Mouse (Mus musculus): ENCODE measurements around the gene Agrn. TPM values are rescaled to one million over a fixed set of nuclear protein-coding genes. Genes with fewer than 3 reads are reported as not detected.

Agrn gene
- 14.3 TPM for polyA plus RNA-seq (2015; fragmentation: Illumina TruSeq; extraction: RNeasy Lipid Tissue Mini Kit (QIAGEN cat#74804); ENCODE audit: insufficient read depth, low replicate concordance)

DNA sequence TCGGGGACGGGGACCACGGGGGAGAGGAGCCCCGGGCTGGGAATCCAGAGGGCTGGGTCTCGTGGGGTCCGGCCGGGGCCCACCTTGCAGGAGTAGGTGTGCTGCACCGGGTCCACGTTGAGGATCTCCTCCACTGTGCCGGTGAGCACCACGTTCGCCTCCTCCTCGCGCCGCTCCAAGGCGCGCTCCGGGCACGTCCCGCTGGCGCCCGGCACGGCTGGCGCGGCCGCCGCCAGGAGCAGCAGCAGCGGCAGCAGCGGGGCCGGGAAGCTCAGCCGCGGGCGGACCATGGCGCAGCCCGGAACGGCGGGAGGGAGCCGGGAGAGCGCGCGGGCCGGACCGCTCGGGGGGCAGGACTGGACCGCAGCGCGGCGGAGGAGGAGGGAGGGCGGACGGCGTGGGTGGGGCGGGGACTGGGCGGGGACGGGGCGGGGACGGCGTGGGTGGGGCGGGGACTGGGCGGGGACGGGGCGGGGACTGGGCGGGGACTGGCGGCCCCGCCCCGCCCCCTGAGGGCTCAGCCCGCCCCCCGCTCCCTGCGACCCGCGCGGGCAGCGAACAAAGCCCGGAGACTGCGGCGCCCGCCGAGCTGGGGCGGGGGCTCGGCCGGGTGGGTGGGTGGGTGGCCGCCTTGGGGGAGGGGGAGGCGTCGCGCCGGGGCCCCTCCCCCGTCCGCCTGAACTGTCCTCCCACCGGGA lies at the start of gene Agrn:
Agrn (minus strand) TSS at position 358 of the 698 bp plus-strand sequence.

DNA sequence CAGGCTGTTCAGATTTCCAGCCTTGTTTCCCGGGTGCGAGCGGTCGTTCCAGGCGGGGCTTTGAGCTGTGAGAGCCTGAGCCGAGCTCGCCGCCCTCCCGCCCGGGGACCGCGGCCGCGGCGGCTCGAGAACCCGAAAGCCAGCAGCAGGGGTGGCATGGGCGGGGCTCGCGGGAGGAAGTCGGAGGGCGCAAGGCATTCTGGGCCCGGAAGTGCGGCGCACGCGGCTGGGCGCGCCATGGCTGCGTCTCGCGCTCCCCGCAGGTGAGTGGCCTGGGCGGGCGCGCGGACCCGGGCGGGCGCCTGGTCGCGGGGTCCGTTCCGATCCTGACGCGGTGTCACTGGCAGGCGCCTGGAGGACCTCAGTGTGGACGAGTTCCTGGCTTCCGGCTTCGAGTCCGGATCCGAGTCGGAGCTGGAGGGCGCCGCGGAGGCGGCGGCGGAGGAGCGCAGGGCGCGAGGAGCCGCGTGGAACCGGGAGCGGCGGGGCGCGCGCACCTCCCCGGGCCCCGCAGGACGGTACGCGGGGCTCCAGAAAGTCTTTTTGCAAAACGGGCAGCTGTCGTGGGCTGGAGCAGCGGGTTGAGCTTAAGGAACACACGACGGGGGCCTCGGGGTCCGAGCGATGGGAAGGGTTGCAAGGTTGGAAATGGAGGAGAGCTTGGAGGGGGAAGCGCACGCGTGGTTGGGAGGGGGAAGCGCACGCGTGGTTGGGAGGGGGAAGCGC lies 38.7 kb upstream of the Agrn start, which contains the start of gene Noc2l:
Noc2l (plus strand) TSS at position 203 of the 726 bp plus-strand sequence.

DNA sequence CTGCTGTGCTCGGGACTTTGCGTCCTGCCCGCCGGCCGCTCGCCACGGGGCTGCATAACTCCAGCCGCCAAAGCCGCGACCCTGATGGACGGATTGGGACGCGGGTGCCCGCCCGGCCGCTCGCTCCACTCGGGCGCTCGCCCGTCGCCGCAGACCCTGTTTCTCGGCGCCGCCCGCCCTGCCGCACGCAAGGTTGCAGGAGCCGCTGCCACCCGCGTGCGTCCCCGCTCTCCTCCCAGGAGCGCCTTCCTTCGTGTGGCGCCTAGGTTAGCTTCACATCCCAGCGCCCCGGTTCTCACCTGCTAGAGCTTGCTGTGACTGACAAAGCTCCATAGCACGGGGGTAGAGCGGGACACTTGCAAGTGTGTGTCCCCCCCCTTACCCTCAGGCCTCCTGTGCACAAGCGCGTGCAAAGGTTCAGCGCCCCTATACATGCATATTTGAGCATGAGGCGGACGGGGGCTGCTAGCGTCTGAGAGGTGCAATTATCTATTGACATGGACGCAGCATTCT lies 37.5 kb upstream of the Agrn start, which contains the start of gene Plekhn1:
Plekhn1 (minus strand) TSS at position 157 of the 513 bp plus-strand sequence.

DNA sequence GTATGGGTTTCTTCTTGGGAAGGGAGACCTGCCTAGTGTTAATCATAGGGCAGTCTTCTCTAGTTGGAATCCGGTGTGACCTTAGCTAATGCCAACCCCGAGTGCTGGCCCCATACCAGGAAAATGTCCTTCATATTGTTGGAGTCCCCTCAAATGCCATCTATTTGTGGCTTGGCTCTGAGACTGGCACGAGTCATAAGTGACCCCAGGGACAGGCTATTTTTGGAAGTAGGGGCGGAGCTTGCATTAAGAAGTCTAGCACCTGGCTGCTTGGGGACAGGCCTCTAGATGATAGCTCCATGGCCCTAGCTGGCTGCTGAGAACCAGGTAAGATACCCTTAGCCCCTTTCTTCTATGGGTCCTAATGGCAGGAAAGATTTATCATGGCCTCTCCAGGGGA lies 18.4 kb upstream of the Agrn start, which contains the start of gene Perm1:
Perm1 (plus strand) TSS at position 220 of the 400 bp plus-strand sequence.

DNA sequence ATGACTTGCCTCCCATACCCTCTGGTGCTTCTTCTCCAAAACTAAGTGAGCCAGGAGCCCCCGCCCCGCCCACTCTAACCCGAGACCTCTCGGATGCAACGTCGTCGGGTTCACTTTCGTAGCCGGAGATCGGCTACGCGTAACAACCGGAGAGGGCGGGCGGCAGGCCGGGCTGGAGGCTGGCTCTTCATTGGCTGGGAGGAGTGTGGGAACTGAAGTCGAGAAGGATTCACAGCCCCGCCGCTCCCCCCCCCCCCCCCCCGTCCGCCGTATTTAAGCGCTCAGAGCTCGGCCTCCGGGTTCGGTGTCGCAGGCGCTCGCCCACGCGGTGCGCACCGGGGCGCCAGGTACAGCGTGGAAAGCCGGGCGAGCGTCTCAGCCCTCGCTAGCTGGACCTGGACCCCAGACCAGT lies 5.7 kb upstream of the Agrn start, which contains the start of gene AW011738:
AW011738 (plus strand) TSS at position 304 of the 412 bp plus-strand sequence.

DNA sequence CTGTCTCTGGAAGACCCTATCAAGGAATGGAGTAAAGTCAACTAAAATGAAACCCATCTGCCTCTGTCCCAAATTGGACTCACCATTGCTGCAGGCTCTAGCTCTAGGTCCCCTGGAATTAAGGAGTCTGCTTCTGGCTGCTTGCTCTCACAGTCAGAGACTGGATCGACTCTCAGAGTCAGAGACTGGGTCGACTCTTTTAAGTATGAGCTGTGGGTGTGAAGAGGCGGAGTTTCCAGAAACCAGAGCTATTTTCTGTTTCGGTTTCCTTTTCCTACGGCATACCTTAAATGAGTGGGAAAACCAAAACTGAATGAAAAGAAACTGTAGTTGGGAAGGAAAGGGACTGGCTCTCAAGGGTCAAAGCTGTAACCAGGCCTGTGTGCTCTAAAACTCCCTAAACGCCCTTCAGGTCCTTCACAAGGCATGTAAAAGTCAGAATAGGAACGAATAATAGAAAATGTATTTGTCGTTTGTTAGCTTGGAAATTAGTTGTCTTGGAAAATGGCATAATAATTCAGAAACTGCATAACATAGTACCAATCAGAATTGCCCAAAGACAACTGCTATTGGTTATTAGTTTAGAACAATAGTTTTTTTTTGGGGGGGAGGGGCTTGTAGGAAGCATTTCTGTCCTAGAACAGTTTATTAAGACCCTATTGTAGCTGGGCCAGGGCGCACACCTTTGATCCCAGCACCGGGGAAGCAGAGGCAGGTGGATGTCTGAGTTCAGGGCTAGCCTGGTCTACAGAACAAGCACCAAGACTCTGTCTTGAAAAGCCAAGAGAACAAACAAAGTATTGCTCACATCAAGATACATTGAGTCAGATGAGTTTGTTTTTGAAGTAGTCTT lies 3.6 kb upstream of the Agrn start, which contains the start of gene Isg15:
Isg15 (minus strand) TSS at position 196 of the 853 bp plus-strand sequence.

DNA sequence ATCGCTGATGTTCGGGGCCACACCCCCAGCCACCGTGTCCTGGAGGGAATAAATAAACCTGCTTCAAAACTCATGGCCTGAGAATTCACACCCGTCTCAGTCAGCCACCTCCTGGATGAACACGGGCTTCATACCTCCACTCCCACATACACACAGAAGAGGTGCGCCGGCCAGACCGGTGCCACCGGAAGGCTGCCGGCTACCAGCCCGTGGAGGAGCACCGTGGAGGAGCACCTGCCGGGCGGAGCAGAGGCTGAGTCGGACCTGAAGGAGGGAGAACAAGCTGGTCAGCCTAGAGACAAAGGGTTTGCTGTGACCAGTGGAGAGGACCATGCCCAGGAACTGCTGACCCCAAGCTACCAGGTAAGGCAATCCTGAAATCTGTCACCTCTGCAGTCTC lies 66.9 kb downstream of the Agrn start, which contains the start of gene Rnf223:
Rnf223 (plus strand) TSS at position 78 of the 400 bp plus-strand sequence.

Other genes with a start within 250 kb of the Agrn start
- 14.8 TPM for gene C1qtnf12, start 235.2 kb downstream of the Agrn start, polyA plus RNA-seq (2015; fragmentation: Illumina TruSeq; extraction: RNeasy Lipid Tissue Mini Kit (QIAGEN cat#74804); ENCODE audit: insufficient read depth, low replicate concordance)
- 4.0 TPM for gene B3galt6, start 204.8 kb downstream of the Agrn start, polyA plus RNA-seq (2015; fragmentation: Illumina TruSeq; extraction: RNeasy Lipid Tissue Mini Kit (QIAGEN cat#74804); ENCODE audit: insufficient read depth, low replicate concordance)
- gene Sdf4, start 204.6 kb downstream of the Agrn start, polyA plus RNA-seq (2015; fragmentation: Illumina TruSeq; extraction: RNeasy Lipid Tissue Mini Kit (QIAGEN cat#74804); ENCODE audit: insufficient read depth, low replicate concordance) = 176 TPM
- 11.0 TPM for gene Tnfrsf4, start 183.6 kb downstream of the Agrn start, polyA plus RNA-seq (2015; fragmentation: Illumina TruSeq; extraction: RNeasy Lipid Tissue Mini Kit (QIAGEN cat#74804); ENCODE audit: insufficient read depth, low replicate concordance)
- gene Tnfrsf18, start 171.3 kb downstream of the Agrn start, polyA plus RNA-seq (2015; fragmentation: Illumina TruSeq; extraction: RNeasy Lipid Tissue Mini Kit (QIAGEN cat#74804); ENCODE audit: insufficient read depth, low replicate concordance) = 10.7 TPM
- gene Ttll10, start 138.1 kb downstream of the Agrn start, polyA plus RNA-seq (2015; fragmentation: Illumina TruSeq; extraction: RNeasy Lipid Tissue Mini Kit (QIAGEN cat#74804); ENCODE audit: insufficient read depth, low replicate concordance) = not detected
- 42.0 TPM for gene 9430015G10Rik, start 87.5 kb downstream of the Agrn start, polyA plus RNA-seq (2015; fragmentation: Illumina TruSeq; extraction: RNeasy Lipid Tissue Mini Kit (QIAGEN cat#74804); ENCODE audit: insufficient read depth, low replicate concordance)
- gene Rnf223, start 67.0 kb downstream of the Agrn start, polyA plus RNA-seq (2015; fragmentation: Illumina TruSeq; extraction: RNeasy Lipid Tissue Mini Kit (QIAGEN cat#74804); ENCODE audit: insufficient read depth, low replicate concordance) = 0.10 TPM
- gene Isg15, start 3.3 kb upstream of the Agrn start, polyA plus RNA-seq (2015; fragmentation: Illumina TruSeq; extraction: RNeasy Lipid Tissue Mini Kit (QIAGEN cat#74804); ENCODE audit: insufficient read depth, low replicate concordance) = 27.0 TPM
- 15.6 TPM for gene AW011738, start 5.8 kb upstream of the Agrn start, polyA plus RNA-seq (2015; fragmentation: Illumina TruSeq; extraction: RNeasy Lipid Tissue Mini Kit (QIAGEN cat#74804); ENCODE audit: insufficient read depth, low replicate concordance)
- 1.3 TPM for gene Perm1, start 18.4 kb upstream of the Agrn start, polyA plus RNA-seq (2015; fragmentation: Illumina TruSeq; extraction: RNeasy Lipid Tissue Mini Kit (QIAGEN cat#74804); ENCODE audit: insufficient read depth, low replicate concordance)
- 23.9 TPM for gene Plekhn1, start 37.4 kb upstream of the Agrn start, polyA plus RNA-seq (2015; fragmentation: Illumina TruSeq; extraction: RNeasy Lipid Tissue Mini Kit (QIAGEN cat#74804); ENCODE audit: insufficient read depth, low replicate concordance)
- 63.6 TPM for gene Noc2l, start 38.5 kb upstream of the Agrn start, polyA plus RNA-seq (2015; fragmentation: Illumina TruSeq; extraction: RNeasy Lipid Tissue Mini Kit (QIAGEN cat#74804); ENCODE audit: insufficient read depth, low replicate concordance)
- 2.3 TPM for gene Samd11, start 58.2 kb upstream of the Agrn start, polyA plus RNA-seq (2015; fragmentation: Illumina TruSeq; extraction: RNeasy Lipid Tissue Mini Kit (QIAGEN cat#74804); ENCODE audit: insufficient read depth, low replicate concordance)
- not detected for gene Vmn2r-ps159, start 133.6 kb upstream of the Agrn start, polyA plus RNA-seq (2015; fragmentation: Illumina TruSeq; extraction: RNeasy Lipid Tissue Mini Kit (QIAGEN cat#74804); ENCODE audit: insufficient read depth, low replicate concordance)

Measured in spleen, adult 10 weeks (tissue).